Mouse (Mus musculus): ENCODE results near the gene Ulk1.

Ulk1 gene

DNA sequence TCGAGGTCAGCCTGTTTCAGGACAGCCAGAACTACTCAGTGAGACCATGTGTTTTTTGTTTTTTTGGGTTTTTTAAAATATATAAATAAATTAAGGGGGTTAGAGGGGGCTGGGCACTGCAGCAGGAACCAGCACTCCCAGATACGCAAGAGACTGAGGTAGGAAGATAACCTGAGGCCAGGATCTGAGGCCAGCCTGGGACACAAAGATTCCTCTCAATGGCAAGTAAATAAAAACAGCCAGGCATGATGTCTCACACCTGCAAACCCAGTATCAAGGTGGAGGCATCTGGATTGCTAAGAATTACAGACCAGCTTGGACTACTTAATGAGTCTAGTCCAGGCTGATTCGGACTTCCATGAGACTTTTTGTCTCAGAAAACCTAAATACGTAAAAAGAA lies 40.6 kb downstream of the Ulk1 start:
- no peak for DNase-seq (ENCODE audit: low read depth, low spot score)

DNA sequence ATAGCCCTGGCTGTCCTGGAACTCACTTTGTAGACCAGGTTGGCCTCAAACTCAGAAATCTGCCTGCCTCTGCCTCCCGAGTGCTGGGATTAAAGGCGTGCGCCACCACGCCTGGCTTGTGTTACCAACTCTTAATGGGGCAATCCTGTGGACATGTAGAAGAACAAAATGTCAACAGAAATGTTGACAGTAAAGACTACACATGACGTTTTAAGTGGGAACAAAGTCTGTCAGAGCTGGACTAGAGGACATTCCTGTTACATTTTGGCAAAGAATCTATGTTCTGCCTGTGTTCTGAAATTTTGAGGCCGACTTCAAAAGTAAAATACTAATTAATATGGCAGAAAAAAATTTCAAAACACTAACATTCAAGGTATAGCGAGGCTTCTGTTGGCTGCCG lies 46.0 kb downstream of the Ulk1 start:
- no peak for DNase-seq (ENCODE audit: low read depth, low spot score)

DNA sequence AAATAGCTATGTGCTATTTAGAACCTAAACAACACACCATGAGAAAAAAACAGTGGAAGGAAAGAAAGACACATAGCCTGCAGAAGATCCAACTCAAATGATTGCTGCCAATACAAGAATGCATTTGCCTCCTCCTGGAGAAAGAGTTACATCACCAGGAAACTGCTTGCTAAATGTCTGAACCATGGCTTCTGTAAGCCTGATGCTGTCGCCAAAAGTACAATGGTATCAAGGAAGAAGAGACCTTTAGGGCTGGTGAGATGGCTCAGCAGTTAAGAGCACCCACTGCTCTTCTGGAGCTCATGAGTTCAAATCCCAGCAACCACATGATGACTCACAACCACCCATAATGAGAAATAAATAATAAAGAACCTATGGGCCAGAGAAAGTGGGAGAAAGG lies 64.9 kb downstream of the Ulk1 start:
- DNase-seq (ENCODE audit: low read depth, low spot score) = no peak

DNA sequence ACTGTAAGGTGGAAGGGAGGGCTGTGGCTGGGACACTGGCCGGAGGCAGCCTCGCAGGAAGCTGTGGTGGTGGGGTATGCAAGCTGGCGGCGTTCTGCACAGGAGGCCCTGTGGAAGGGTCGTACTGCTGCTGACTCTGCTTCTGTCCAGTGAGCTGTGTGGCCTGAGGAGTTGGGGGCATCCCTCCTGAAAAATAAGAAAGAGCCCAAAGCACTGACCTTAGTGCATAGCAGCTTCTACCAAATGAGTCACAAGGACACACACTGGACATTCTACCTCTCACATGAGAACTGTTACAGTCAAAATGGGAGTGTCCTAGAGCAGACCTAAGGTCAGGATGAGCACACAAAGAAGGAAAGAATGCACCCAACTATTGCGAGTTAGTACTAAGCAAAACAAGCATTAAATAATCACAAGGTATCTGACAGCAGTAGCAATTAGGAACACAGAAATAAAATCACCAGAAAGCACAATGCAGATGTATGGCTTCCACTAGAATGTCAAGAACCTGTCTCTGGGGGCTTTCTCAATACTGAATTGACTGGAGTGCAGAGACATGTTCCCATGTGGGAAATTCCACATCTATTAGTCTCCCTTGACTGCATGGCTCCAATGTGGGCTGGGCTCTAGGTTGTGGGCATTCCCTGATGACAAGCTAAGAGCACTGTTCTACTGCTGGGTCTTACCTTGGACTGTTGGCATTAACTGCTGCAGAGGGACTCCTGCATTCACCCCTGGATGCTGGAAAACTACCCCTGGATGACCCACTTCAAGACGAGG lies 70.2 kb downstream of the Ulk1 start:
- no peak for DNase-seq (ENCODE audit: low read depth, low spot score)

DNA sequence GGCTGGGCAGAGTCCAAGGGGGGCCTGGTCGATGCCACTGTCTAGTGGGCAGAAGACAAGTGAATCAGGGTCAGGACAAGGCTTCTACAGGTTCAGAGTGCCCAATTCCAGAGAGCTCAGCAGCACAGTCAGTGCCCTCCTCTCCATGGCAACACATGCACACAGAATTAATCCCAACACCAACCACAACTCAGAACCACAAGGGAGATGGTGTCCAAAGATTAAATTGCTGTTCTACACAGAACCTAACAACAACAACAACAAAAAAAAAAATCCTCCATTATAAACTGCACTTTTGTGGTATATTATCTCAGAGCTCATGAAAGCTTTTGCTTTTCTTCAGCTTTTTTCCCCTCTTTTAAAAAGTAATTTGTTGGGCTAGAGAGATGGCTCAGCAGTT lies 74.3 kb downstream of the Ulk1 start:
- no peak for DNase-seq (ENCODE audit: low read depth, low spot score)

Data from c-Kit-negative CD71-positive TER-119-positive erythroid progenitor cells, embryonic 14.5 days (primary cell).